ENCODE assay signal across 17 mouse cellular contexts in the genomic region with DNA sequence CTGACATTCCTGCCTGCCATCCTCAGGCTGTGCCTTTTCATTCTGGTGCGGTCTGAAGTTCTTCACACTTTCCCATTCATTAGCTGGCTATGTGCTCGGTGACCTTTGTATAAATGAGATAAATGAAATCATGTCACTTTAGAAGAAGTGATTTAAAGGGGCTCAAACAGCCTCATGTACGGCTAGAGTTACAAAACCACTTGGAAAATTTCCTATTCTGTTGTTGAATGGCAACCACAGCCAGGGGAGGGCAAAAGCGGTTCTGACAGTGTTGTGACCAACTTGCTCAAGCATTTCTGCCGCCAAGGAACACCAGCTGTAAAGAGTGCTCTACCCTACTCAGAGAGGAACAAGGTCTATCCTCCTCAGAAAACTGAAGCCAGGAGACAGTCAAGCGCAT.
DNase-seq lines count a peak whose midpoint lies in the region; ATAC-seq and TF ChIP-seq lines count a peak whose summit lies in the region.
"Had no signal": no experiment of that assay in that cellular context is flagged by ENCODE, and none has a peak within 500 bp of the region (broad histone marks: within the 10 kb centered on the region; RNA-seq: fewer than 3 reads in every experiment).

No protein-coding gene starts in this region.

- WGBS in kidney, adult 2 months, result 51% methylated on average over 6 of the region's 6 CpGs
- WGBS in midbrain, embryonic 11.5 days, result 74% methylated on average over 6 of the region's 6 CpGs
- 64% methylated on average over 6 of the region's 6 CpGs for WGBS in midbrain, embryonic 15.5 days
- 52% methylated on average over 6 of the region's 6 CpGs for WGBS in intestine, postnatal 0 days

- H3K4me3 ChIP-seq in kidney, adult 2 months (ENCODE audit: insufficient read depth, low read depth, low read length), result no peak overlapping the region
- no peak overlapping the region for H3K4me3 ChIP-seq in midbrain, embryonic 11.5 days (ENCODE audit: low read depth, low read length)
- no peak overlapping the region for H3K4me3 ChIP-seq in midbrain, embryonic 15.5 days
- H3K4me3 ChIP-seq in intestine, postnatal 0 days (ENCODE audit: low read depth, low read length), result no peak overlapping the region
- H3K4me3 ChIP-seq: embryonic facial prominence, embryonic 10.5 days; hindbrain, embryonic 12.5 days; kidney, embryonic 15.5 days; limb, embryonic 12.5 days; megakaryocyte, embryonic 14.5 days had no signal

- no peaks in the 10 kb centered on the region for H3K9me3 ChIP-seq in midbrain, embryonic 11.5 days (ENCODE audit: control insufficient read depth, low read length)
- no peaks in the 10 kb centered on the region for H3K9me3 ChIP-seq in midbrain, embryonic 15.5 days
- no peaks in the 10 kb centered on the region for H3K9me3 ChIP-seq in intestine, postnatal 0 days (ENCODE audit: control insufficient read depth)
- H3K9me3 ChIP-seq: embryonic facial prominence, embryonic 10.5 days; hindbrain, embryonic 12.5 days; kidney, embryonic 15.5 days; limb, embryonic 12.5 days had no signal

- peaks cover 7% of the 10 kb centered on the region; the same call in 1 of the 2 replicates for H3K4me1 ChIP-seq in kidney, adult 2 months (ENCODE audit: control insufficient read depth, insufficient read depth, low read length)
- no peaks in the 10 kb centered on the region for H3K4me1 ChIP-seq in midbrain, embryonic 11.5 days (ENCODE audit: control insufficient read depth, insufficient read depth, low read length)
- no peaks in the 10 kb centered on the region for H3K4me1 ChIP-seq in midbrain, embryonic 15.5 days
- H3K4me1 ChIP-seq in intestine, postnatal 0 days (replicated peaks; ENCODE audit: control insufficient read depth, insufficient read depth, low read length), result no peaks in the 10 kb centered on the region
- H3K4me1 ChIP-seq: embryonic facial prominence, embryonic 10.5 days; limb, embryonic 12.5 days; megakaryocyte, embryonic 14.5 days had no signal

- DNase-seq in kidney, adult 2 months, result peak; percentile 43
- no peak for DNase-seq in kidney, postnatal 10 days
- peak; percentile 77 for DNase-seq in midbrain, embryonic 11.5 days (ENCODE audit: low spot score, missing footprints)
- DNase-seq in cerebellum, adult 18-20 months, result no peak
- DNase-seq: adrenal gland, postnatal 14 days; cerebellum, adult 8-10 months; cerebellum, postnatal 36 days; kidney, postnatal 4 days had no signal

- no peak for ATAC-seq in midbrain, embryonic 11.5 days (ENCODE audit: low FRiP score)
- no peak for ATAC-seq in midbrain, embryonic 15.5 days (replicated peaks)
- peak; percentile 25; the same call in 1 of the 2 replicates for ATAC-seq in intestine, postnatal 0 days
- no peak for ATAC-seq in CD4-positive, CD25-positive, alpha-beta regulatory T cell, adult 4 months

- no peak for TF ChIP-seq CTCF in kidney, adult 2 months (conservative IDR thresholded peaks at IDR 0.05; ENCODE audit: insufficient read depth, insufficient read length, low read depth, low read length)
- no peak for TF ChIP-seq CTCF in intestine, postnatal 0 days (IDR thresholded peaks at IDR 0.05; ENCODE audit: low read depth)

- H3K4me2 ChIP-seq in midbrain, embryonic 11.5 days, result no peak overlapping the region
- H3K4me2 ChIP-seq in midbrain, embryonic 15.5 days, result no peak overlapping the region
- no peak overlapping the region for H3K4me2 ChIP-seq in intestine, postnatal 0 days (replicated peaks; ENCODE audit: low read depth)
- H3K4me2 ChIP-seq: heart, embryonic 11.5 days; hindbrain, embryonic 12.5 days; kidney, embryonic 15.5 days; limb, embryonic 12.5 days had no signal

- no peak overlapping the region for H3K9ac ChIP-seq in midbrain, embryonic 11.5 days (ENCODE audit: low read length)
- H3K9ac ChIP-seq in midbrain, embryonic 15.5 days, result no peak overlapping the region
- no peak overlapping the region for H3K9ac ChIP-seq in intestine, postnatal 0 days (ENCODE audit: low read depth, low read length)
- H3K9ac ChIP-seq: hindbrain, embryonic 12.5 days; kidney, embryonic 15.5 days; limb, embryonic 12.5 days had no signal

- peak overlapping the region; percentile 4; the same call in 1 of the 2 replicates for H3K27ac ChIP-seq in kidney, adult 2 months (ENCODE audit: insufficient read depth, low read depth, low read length)
- H3K27ac ChIP-seq in midbrain, embryonic 11.5 days (ENCODE audit: low read depth, low read length), result no peak overlapping the region
- H3K27ac ChIP-seq in midbrain, embryonic 15.5 days, result no peak overlapping the region
- H3K27ac ChIP-seq in intestine, postnatal 0 days (ENCODE audit: low read depth, low read length), result no peak overlapping the region; the same call in 1 of the 2 replicates
- H3K27ac ChIP-seq: embryonic facial prominence, embryonic 10.5 days; hindbrain, embryonic 12.5 days; kidney, embryonic 15.5 days; limb, embryonic 12.5 days had no signal

- no peaks in the 10 kb centered on the region for H3K36me3 ChIP-seq in kidney, adult 2 months (ENCODE audit: control insufficient read depth, insufficient read depth, low read length)
- no peaks in the 10 kb centered on the region for H3K36me3 ChIP-seq in midbrain, embryonic 11.5 days (ENCODE audit: control insufficient read depth, insufficient read depth, low read length)
- no peaks in the 10 kb centered on the region for H3K36me3 ChIP-seq in midbrain, embryonic 15.5 days (replicated peaks)
- no peaks in the 10 kb centered on the region for H3K36me3 ChIP-seq in intestine, postnatal 0 days (ENCODE audit: control insufficient read depth, insufficient read depth)
- H3K36me3 ChIP-seq: embryonic facial prominence, embryonic 10.5 days; hindbrain, embryonic 12.5 days; kidney, embryonic 15.5 days; limb, embryonic 12.5 days had no signal

- TF ChIP-seq POLR2A in kidney, adult 2 months (IDR thresholded peaks at IDR 0.05; ENCODE audit: low read depth, low read length), result no peak

- no peaks in the 10 kb centered on the region for H3K27me3 ChIP-seq in kidney, adult 2 months (replicated peaks; ENCODE audit: control insufficient read depth, insufficient read depth, low read length)
- no peaks in the 10 kb centered on the region for H3K27me3 ChIP-seq in midbrain, embryonic 11.5 days (ENCODE audit: control insufficient read depth, insufficient read depth, low read length)
- H3K27me3 ChIP-seq in midbrain, embryonic 15.5 days (replicated peaks), result peaks cover 3% of the 10 kb centered on the region; the same call in 1 of the 2 replicates
- H3K27me3 ChIP-seq in intestine, postnatal 0 days (replicated peaks; ENCODE audit: control insufficient read depth, insufficient read depth, low read length), result no peaks in the 10 kb centered on the region

Comparison
In these comparisons a context has a peak if more than half of its experiments do, and no peak if none do; other contexts are left out.
1. DNase-seq: peak in kidney, adult 2 months (single experiment) and midbrain, embryonic 11.5 days (single experiment); none in kidney, postnatal 10 days (single experiment) and cerebellum, adult 18-20 months (0 of 2).